Mouse (Mus musculus) erythroblast, embryonic 14.5 days (primary cell): Measurements from ENCODE around the gene 6030445D17Rik. TPM values are rescaled to one million over a fixed set of nuclear protein-coding genes. Genes with fewer than 3 reads are reported as not detected.

ENCODE experiments used
- H3K27me3 ChIP-seq: 2 replicates; pipeline ENCODE4 v1.6.1; 2012; ENCODE audit warnings: inconsistent platforms; ENCODE audit not compliant: control insufficient read depth
- H3K36me3 ChIP-seq: 2 replicates; pipeline ENCODE4 v1.6.1; 2012; ENCODE audit warnings: mild to moderate bottlenecking, inconsistent platforms; ENCODE audit not compliant: control insufficient read depth
- H3K4me1 ChIP-seq: 2 replicates; pipeline ENCODE4 v1.6.1; 2012; ENCODE audit warnings: inconsistent platforms; ENCODE audit not compliant: control insufficient read depth
- H3K4me3 ChIP-seq: replicated peaks from 2 replicates; pipeline ENCODE3; 2012; ENCODE audit warnings: moderate library complexity, mild to moderate bottlenecking, inconsistent platforms
- H3K9me3 ChIP-seq: 2 replicates; pipeline ENCODE4 v1.6.1; 2012; ENCODE audit warnings: low read length, inconsistent platforms, mixed read lengths; ENCODE audit not compliant: control insufficient read depth
- GATA1 ChIP-seq: IDR thresholded peaks from 2 replicates; pipeline ENCODE4 v1.6.1; 2012; ENCODE audit warnings: low read length, inconsistent platforms, mixed read lengths
- TAL1 ChIP-seq: IDR thresholded peaks from 3 replicates; pipeline ENCODE4 v1.6.1; 2012; ENCODE audit warnings: low read length, inconsistent platforms, mixed read lengths
- polyA plus RNA-seq: library from polyadenylated mRNA; stranded (reverse); fragments of >175 nt; gene quantifications from 2 replicates; pipeline ENCODE4 v1.2.3, GENCODE M21; 2012

Gene 6030445D17Rik
- polyA plus RNA-seq, 1 experiment, result not detected

DNA sequence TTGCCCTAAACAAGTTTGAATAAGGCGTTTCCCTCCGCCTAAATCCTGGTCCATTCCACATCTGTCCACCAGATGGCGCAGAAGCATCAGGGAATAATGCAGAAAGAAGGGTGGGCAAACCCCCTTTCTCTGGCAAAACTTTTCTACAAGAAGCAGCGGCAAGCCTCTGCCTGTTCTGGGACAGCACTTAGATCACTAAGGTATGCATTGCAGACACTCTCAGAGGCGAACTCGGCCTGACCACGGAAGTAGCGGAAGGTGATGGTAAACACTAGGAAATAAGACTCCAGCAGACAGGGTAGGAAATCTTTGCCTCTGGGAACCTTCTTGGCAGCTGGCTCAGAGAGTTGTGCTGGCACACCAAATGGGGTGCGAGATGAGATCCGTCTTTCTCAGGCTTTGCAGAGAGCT, 7.2 kb upstream of the 6030445D17Rik start:
- Histone ChIP-seq H3K9me3 (no peaks in the 10 kb centered on the region), H3K36me3 (no peaks in the 10 kb centered on the region), H3K4me3 (peak overlapping the region; percentile 53), H3K4me1 (peaks cover 15% of the 10 kb centered on the region), H3K27me3 (peaks cover 8% of the 10 kb centered on the region)
- TF ChIP-seq GATA1 (no peak), TAL1 (no peak)

DNA sequence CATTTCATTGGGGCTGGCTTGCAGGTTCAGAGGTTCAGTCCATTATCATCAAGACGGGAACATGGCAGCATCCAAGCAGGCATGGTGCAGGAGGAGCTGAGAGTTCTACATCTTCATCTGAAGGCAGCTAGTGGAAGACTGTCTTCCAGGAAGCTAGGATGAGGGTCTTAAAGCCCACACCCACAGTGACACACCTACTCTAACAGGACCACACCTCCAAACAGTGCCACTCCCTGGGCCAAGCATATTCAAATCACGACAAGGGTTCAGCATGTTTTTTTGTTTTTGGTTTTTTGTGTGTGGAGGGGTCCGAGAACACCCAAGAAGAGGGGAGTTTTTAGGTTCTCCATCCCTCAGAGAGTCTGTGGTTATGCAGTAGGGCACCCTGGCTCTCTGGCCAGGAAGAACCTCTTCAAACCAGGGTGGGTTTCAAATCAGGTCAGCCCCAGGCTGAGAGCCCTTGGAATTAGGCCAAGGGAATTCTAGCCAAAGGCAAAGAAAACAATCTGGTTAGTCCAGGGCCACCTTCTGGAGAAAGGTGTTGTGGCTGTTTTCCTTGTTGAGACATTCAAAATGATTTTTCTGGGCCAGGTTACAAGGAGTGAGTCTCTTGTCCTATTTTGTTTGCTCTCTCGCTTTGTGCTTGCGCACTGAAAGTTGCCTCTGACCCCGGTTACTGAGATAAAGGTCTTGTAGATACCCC, 5.4 kb upstream of the 6030445D17Rik start:
- no peaks in the 10 kb centered on the region for H3K36me3 ChIP-seq
- H3K27me3 ChIP-seq, result peaks cover 18% of the 10 kb centered on the region
- peaks cover 13% of the 10 kb centered on the region for H3K4me1 ChIP-seq
- no peak overlapping the region for H3K4me3 ChIP-seq
- no peaks in the 10 kb centered on the region for H3K9me3 ChIP-seq
- TF ChIP-seq TAL1 (no peak), GATA1 (no peak)

DNA sequence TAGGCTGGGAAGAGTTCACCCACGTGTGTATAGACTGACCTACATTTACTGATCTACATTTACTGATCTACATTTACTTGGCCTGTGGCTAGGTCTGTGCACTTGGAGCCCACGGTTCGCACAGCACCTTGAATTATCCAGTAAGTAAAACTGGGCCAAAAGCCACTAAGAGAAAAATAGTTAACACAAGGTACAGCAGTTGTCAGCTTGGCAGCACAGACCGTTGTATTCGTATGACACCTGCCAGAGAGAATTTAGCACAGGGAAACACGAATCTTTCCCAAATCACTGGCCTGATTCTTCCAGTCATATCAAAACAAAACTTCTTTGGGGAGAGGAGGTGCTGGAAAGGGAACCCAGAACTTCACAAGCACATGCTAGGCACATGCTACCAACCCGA, 3.8 kb upstream of the 6030445D17Rik start:
- Histone ChIP-seq H3K36me3 (no peaks in the 10 kb centered on the region), H3K27me3 (peaks cover 34% of the 10 kb centered on the region), H3K9me3 (no peaks in the 10 kb centered on the region), H3K4me1 (peaks cover 22% of the 10 kb centered on the region), H3K4me3 (no peak overlapping the region)
- TF ChIP-seq TAL1 (no peak), GATA1 (no peak)

DNA sequence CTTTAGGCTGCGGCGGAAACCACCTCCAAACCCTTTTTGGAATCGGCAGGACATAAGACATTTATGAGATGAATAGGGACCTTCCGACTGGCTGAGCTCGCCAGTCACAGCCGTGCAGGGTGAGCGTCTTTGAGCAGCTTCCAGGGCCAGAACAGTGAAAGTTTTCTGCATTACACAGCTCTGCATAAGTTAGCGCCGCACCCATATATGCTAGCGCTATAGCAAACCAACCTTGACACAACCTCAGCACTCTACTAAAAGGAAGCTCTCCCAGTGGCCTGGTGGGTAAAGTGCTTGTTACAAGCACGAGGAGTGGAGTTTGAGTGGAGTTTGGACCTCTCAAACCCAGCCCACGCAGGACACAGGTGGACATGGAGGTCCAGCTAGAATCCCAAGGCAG, 2.8 kb upstream of the 6030445D17Rik start:
- no peaks in the 10 kb centered on the region for H3K36me3 ChIP-seq
- H3K27me3 ChIP-seq, result peaks cover 43% of the 10 kb centered on the region

DNA sequence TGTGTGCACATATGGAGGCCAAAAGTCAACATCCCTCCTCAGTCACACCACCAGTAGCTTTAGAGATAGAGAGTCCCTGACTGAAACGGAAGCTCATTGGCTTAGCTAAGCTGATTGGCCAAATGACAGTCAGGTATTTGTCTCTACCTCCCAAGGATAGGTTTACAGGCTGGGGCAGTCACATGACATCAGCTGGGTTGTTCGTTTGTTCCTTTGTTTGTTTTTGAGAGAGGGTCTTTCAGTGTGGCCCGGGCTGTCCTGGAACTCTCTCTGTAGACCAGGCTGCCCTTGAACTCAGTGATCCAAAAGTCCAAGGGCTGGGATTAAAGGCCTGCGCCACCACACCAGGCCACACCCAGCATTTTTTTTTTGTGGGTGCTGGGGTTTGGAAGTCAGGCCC, 844 bp upstream of the 6030445D17Rik start:
- Histone ChIP-seq H3K36me3 (no peaks in the 10 kb centered on the region), H3K4me1 (peaks cover 18% of the 10 kb centered on the region), H3K4me3 (no peak overlapping the region), H3K9me3 (no peaks in the 10 kb centered on the region), H3K27me3 (peaks cover 49% of the 10 kb centered on the region)
- TF ChIP-seq TAL1 (no peak), GATA1 (no peak)

More for the DNA sequence above, 2.8 kb upstream of the 6030445D17Rik start:
- TF ChIP-seq TAL1, result no peak
- no peak for TF ChIP-seq GATA1
- Histone ChIP-seq H3K9me3 (no peaks in the 10 kb centered on the region), H3K4me3 (no peak overlapping the region), H3K4me1 (peaks cover 23% of the 10 kb centered on the region)

DNA sequence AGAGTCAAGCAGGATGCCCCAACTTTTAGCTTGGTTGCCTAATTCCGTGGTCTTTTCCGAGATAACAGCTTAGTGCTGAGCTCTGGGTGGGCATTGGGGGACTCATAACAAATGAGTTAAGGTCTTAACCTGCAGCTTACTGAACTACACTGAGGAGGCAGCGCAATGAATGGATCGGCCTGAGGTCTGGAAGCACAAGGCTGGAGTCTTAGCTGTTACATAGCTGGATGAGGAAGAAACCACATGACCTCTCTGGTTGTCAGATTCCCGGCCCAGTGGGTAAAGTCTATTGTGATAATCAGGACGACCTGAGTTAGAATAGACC, 327 bp upstream of the 6030445D17Rik start:
- peaks cover 49% of the 10 kb centered on the region for H3K27me3 ChIP-seq
- no peaks in the 10 kb centered on the region for H3K9me3 ChIP-seq
- H3K4me3 ChIP-seq, result peak overlapping the region; percentile 72
- TF ChIP-seq GATA1, result no peak
- no peak for TF ChIP-seq TAL1
- H3K4me1 ChIP-seq, result peaks cover 18% of the 10 kb centered on the region
- H3K36me3 ChIP-seq, result no peaks in the 10 kb centered on the region

DNA sequence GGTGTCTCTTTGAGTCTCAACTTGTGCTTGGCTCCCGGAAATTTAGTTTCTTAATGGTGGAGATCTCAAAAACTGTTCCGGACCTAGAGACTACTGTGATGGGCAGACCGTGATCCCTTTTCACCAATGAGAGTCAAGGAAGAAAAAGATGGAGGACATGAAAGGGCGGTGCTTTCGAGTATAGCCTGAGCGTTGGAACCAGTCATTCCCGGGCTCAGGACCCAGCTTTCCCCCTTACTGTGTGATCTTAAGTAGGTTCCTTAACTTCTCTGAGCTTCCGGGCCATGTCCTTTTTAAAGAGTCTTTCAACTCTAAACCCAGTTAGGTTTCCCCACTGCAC, 759 bp downstream of the 6030445D17Rik start:
- Histone ChIP-seq H3K9me3 (no peaks in the 10 kb centered on the region), H3K4me3 (peak overlapping the region; percentile 72), H3K4me1 (peaks cover 18% of the 10 kb centered on the region), H3K27me3 (peaks cover 49% of the 10 kb centered on the region), H3K36me3 (no peaks in the 10 kb centered on the region)
- no peak for TF ChIP-seq TAL1
- no peak for TF ChIP-seq GATA1

DNA sequence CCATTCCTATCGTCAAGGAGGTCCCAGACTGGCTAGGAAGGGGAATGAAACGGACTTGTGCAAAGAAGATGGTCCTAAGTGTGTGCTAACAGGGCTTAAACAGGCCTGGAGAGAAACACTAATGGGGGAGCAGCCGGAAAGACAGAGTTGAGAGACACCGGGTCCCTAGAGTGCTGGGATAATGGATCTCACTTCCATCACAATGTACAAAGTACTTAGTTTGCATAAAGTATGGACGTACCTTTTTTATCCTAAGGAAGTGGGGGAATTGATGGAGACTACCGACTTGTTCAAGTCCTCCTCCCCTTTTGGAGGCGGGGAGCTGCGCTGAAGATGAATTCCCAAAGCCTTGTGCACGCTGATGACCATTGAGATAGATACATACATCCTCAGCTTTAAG, 1.4 kb downstream of the 6030445D17Rik start:
- Histone ChIP-seq H3K36me3 (no peaks in the 10 kb centered on the region), H3K27me3 (peaks cover 49% of the 10 kb centered on the region)

DNA sequence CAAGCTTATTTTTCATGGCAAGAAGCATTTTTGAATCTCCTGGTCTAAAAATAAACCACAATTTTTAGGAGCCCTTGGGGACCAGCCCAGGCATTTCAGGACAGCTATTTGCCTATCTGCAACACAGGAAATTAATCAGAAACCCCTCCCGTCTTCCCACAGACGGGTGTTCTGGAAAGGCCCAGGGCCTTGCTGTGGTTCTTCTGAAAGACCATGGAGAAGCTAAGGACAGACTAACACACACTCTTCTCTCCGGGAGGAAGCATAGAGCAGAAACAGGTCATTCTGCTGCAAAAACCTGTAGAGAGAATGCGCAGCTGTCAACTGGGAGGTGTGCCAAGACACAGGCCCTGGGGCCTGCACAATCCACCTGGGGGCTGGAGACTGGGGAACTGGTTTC, 4.2 kb downstream of the 6030445D17Rik start:
- H3K27me3 ChIP-seq, result peaks cover 58% of the 10 kb centered on the region
- no peak for TF ChIP-seq GATA1
- no peak for TF ChIP-seq TAL1
- H3K4me3 ChIP-seq, result no peak overlapping the region
- H3K4me1 ChIP-seq, result peaks cover 47% of the 10 kb centered on the region
- H3K36me3 ChIP-seq, result no peaks in the 10 kb centered on the region
- H3K9me3 ChIP-seq, result no peaks in the 10 kb centered on the region; the same call in 1 of the 2 replicates

More for the DNA sequence above, 1.4 kb downstream of the 6030445D17Rik start:
- TF ChIP-seq TAL1, result no peak
- no peak for TF ChIP-seq GATA1
- H3K4me1 ChIP-seq, result peaks cover 25% of the 10 kb centered on the region
- H3K4me3 ChIP-seq, result peak overlapping the region; percentile 72
- no peaks in the 10 kb centered on the region for H3K9me3 ChIP-seq
